Mouse (Mus musculus) left cerebral cortex, adult 8-10 months (tissue): ENCODE measurements around the gene Aaas. TPM values are rescaled to one million over a fixed set of nuclear protein-coding genes. Genes with fewer than 3 reads are reported as not detected.

ENCODE experiments used
- DNase-seq, 2 experiments: peaks; one replicate each; pipeline ENCODE4 v3.0.0; 2022; ENCODE audit warnings: low spot score in 2 of 2
- total RNA-seq, 4 experiments: library from RNA; stranded (reverse); gene quantifications; 2 replicates each; pipeline ENCODE4 v1.2.4; 2022

The Aaas gene
- total RNA-seq = 10 to 100 TPM; 20.1 to 25.3 (median 22.2) TPM

GRCm38 (mm10) chr15:102350138-102350941, at the start of gene Aaas:
Aaas (minus strand) TSS chr15:102350771.
- peak; percentile 87 to 90 for DNase-seq

DNA sequence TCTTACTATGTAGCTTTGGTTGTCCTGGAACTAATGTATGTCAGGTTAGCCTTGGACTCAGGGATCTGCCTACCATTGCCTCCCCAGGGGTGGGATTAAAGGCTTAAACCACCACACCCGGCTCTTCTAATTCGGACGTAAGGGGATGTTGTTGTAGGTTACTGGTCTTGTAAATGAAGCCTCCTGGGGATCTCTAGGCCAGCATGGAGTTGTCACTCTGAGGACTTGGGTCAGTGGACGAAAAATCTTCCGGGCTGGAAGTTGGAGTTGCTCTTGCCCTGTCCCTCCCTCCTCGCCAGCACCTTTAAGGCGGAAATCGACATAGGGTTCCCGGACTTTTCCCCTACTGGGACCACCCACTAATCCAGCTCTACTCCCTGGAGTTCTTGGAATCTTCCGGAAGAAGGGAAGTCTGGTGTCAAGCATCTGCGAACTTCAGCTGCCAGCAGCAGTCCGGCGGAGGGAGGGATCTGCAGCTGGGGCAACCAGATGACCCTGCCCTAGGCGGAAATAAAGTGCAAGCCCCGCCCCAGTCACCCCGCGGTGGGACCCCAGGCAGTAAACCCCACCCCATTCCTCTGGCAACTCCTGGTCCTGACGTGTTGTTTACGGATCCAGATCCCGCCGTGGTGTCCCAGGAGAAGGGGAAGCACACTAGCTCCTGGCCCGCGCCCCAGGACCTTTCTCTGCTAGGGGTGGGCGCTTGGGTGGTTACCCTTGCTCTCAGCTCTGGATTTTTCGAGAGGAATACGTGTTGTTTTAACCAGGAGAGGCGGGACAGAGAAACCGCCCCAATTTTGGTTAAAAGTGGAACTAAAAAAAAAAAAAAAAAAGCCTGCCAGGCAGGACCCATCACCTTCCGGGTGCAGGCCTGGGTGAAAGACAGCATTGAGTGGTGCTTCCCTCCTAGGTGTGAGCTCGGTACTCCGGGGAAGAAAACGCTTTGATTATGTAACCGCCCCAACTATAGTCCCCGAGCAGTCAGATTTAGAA, 49.0 kb upstream of the Aaas start:
- DNase-seq = peak; percentile 48 to 49

DNA sequence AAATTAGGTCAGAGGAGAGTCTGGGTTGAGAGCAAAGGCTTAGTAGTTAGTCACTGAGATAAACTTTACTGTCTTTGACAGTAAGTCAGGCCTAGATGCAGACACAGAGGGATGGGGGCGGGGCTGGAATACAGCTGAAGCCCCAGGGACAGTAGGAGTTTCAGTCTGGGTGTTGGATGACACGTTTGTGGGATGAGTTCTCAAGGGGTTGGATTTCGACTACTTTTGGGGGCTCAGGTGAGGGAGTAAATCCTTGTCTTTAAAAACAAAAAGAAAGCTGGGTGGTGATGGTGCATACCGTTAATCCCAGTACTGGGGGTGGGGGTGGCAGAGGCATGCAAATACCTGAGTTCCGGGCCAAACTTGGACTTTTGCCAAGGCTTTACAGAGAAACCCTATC, 48.1 kb upstream of the Aaas start:
- DNase-seq = no peak

DNA sequence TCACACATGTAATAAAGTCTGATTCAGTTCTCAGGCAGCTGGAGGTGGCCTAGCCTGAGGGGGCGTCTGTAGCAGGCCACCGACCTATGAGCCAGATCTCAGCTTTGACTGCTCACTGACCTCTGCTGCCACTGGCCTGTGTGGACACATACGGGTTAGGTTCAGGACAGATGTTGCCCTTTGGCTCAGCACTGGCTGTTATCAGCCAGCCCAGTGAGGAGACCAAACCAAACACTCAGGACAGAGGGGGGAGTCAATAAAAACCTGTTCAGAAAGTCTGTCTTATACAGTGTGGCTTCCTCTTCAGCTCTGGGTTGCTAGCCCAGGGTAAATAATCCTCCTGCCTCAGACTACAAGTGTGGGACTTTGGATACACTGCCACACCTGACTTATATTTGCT, 44.5 kb upstream of the Aaas start:
- no peak for DNase-seq

DNA sequence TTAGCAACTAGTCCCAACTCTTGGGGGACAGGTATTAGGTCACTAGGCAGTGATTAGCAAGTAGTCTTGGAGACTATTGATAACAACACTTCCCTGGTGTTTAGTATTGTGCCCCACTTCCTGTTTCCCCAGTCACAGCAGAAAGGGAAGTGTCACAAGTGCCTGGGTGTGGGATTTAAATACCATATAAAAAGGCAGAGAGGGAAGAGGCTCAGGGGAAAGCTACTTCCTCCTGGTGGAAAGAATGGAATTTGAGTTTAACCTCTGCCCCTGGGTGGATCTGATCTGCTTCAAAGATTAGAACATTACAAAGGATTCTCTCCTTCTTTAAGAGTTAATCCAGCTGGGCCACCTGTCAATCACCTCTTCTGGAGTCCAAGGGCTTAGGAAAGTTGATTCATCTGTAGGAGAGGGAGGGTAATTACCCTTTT, 43.0 kb upstream of the Aaas start:
- no peak for DNase-seq

- no peak for DNase-seq
These were observed 41.9 kb upstream of the Aaas start for GRCm38 (mm10) chr15:102392520-102392919.

DNA sequence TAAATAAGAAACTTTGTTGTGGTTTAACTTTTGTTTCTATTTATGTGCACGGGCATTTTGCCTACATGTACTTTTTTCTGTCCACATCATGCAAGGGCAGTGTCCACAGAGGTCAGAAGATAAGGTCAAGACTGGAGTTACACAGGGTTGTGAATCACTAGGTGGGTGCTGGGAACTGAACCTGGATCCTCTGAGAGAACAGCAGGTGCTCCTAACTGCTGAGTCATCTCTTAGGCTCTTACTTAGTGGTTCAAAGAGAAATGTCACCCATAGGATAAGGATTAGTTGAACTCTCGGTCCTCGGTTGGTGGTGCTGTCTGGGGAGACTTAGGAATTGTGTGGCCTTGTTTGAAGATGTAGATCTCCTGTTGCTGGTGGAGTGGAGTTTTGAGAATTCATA, 38.4 kb upstream of the Aaas start:
- DNase-seq = no peak

- DNase-seq = no peak
These were observed 36.1 kb upstream of the Aaas start for GRCm38 (mm10) chr15:102386640-102387039.

DNA sequence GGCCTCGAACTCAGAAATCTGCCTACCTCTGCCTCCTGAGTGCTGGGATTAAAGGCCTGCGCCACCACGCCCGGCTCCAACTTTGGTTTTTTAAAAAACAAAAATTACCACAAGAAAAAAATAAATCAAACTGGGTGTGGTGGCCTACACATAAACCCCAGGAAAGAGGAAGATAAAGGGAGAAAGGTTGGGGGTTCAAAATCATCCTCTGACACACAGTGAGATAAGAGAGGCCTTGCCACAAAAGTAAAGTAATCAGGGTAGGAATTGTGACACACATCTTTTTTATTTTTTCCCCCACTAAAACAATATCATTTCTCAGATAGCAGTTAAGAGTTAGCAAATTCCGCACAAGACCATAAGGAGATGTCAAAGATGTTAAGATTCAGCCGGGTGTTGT, 33.1 kb upstream of the Aaas start:
- DNase-seq = no peak

GRCm38 (mm10) chr15:102381575-102381974, 31.0 kb upstream of the Aaas start:
- peak; percentile 55 to 71 for DNase-seq

- DNase-seq = no peak
These were observed 27.3 kb upstream of the Aaas start for GRCm38 (mm10) chr15:102377810-102378262.

GRCm38 (mm10) chr15:102377163-102377543, 26.6 kb upstream of the Aaas start:
- DNase-seq = peak; percentile 60 to 65

GRCm38 (mm10) chr15:102376453-102377162, 26.0 kb upstream of the Aaas start:
- no peak for DNase-seq

DNA sequence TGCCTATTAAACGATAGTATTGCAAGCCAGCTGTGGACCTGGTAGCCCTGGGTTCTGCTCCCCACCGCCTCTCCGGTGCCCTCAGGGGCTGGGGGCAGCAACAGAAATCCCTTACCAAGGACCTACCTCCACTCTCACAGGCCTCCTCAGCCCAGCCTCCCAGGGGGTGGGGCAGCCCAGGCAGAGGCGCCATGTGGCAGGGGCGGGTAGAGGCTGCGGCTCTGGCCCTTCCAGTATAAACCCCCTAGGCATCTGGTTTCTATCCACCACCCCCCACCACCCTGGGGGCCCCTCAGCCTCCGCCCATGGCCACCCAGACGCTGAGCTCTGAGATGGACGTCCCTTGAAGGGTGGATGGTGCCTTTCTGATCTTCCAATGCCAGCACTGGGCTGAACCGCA, 20.2 kb upstream of the Aaas start:
- no peak for DNase-seq

- no peak for DNase-seq
These were observed 19.4 kb upstream of the Aaas start for GRCm38 (mm10) chr15:102369972-102370371.

DNA sequence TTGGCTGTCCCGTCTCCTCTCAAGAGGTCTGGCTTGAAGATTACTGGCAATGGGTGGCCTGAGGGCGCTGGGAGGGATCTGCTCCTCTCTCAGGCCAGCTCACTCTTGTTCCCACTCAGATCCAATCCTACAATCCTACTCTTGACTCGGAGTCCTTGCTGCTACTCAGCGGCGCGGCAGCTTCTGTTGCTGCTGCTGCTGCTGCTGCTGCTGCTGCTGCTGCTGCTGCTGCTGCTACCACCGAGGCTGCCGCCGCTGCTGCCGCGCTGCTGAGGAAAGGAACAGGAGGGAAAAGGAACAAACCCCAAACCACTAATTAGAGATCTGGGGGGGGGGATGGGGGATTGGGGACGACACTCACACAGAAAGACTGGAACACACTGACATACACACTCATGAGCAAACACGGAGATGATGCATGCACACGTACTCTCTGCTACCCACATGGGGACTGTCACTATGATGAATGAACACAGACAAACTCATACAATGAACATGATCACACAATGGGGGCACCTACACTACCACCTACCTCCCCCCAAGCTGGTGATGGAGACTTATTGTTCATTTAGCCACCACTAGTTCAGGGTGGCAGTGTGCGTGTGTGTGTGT, 16.3 kb upstream of the Aaas start, which contains the start of gene Sp7:
TSS of gene Sp7 (minus strand) at position 450 of the 612 bp plus-strand sequence.
- no peak for DNase-seq

- DNase-seq = no peak
These were observed 15.7 kb upstream of the Aaas start for GRCm38 (mm10) chr15:102366238-102366637.

GRCm38 (mm10) chr15:102364678-102365077, 14.1 kb upstream of the Aaas start:
- DNase-seq = no peak

GRCm38 (mm10) chr15:102362648-102363047, 12.1 kb upstream of the Aaas start:
- no peak for DNase-seq

- DNase-seq = no peak
These were observed 8.3 kb upstream of the Aaas start for GRCm38 (mm10) chr15:102358834-102359233.

DNA sequence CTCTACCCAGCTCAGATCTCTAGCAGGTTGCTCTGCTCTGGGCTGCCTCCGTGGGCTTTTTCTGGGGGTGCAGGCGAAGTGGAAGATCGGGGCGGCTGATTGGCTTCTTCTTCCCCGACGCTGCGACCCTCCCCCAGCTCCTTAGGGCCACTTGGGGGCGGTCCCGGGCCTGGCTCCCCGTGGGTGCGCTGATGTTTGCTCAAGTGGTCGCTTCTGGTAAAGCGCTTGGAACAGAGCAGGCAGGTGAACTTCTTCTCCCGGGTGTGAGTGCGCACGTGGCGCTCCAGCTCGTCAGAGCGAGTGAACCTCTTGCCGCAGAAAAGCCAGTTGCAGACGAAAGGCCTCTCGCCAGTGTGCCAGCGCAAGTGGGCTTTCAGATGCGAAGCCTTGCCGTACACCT, 7.6 kb upstream of the Aaas start:
- no peak for DNase-seq
